Mouse (Mus musculus) kidney, embryonic 16.5 days (tissue): ENCODE data around the gene Acot4. TPM values are rescaled to one million over a fixed set of nuclear protein-coding genes. Genes with fewer than 3 reads are reported as not detected.

ENCODE experiments used
- polyA plus RNA-seq: library from polyadenylated mRNA; unstranded; fragments of >200 nt; fragmentation: Nextera tagmentation; extraction: Ambion mirVana; gene quantifications from 2 replicates; pipeline ENCODE4 v1.2.1, GENCODE M21; 2015

Acot4 gene
- polyA plus RNA-seq, 1 experiment from 2014 or later = 11.5 TPM

Other genes with a start within 250 kb of the Acot4 start
- gene Numb, start 116.4 kb upstream of the Acot4 start, polyA plus RNA-seq = 44.3 and 51.6 TPM in 2 replicates
- 11.2 and 11.5 TPM in 2 replicates for gene Riox1, start 87.8 kb upstream of the Acot4 start, polyA plus RNA-seq
- not detected in 2 replicates for gene Heatr4, start 53.5 kb upstream of the Acot4 start, polyA plus RNA-seq
- gene Acot2, start 50.5 kb upstream of the Acot4 start, polyA plus RNA-seq = 40.9 and 45.5 TPM in 2 replicates
- gene Acot1, start 28.9 kb upstream of the Acot4 start, polyA plus RNA-seq = 69.0 and 69.8 TPM in 2 replicates
- gene Gm49366, start 556 bp downstream of the Acot4 start, polyA plus RNA-seq = not detected in 2 replicates
- 2.6 and 3.4 TPM in 2 replicates for gene Acot3, start 13.8 kb downstream of the Acot4 start, polyA plus RNA-seq
- not detected in 2 replicates for gene Acot5, start 30.9 kb downstream of the Acot4 start, polyA plus RNA-seq
- gene Acot6, start 62.3 kb downstream of the Acot4 start, polyA plus RNA-seq = 1.7 and 1.9 TPM in 2 replicates
- 4.2 and 4.8 TPM in 2 replicates for gene Dnal1, start 76.0 kb downstream of the Acot4 start, polyA plus RNA-seq
- gene Pnma1, start 110.1 kb downstream of the Acot4 start, polyA plus RNA-seq = 1.1 and 1.2 TPM in 2 replicates
- 8.6 and 9.3 TPM in 2 replicates for gene Elmsan1, start 180.5 kb downstream of the Acot4 start, polyA plus RNA-seq
- gene Ptgr2, start 246.9 kb downstream of the Acot4 start, polyA plus RNA-seq = 32.5 and 34.8 TPM in 2 replicates